Comparison of ENCODE assay signal across 8 mouse cellular contexts in genomic region chr10:85829085-85829853, GRCm38 (mm10). TPM values are rescaled to one million over a fixed set of nuclear protein-coding genes. Genes with fewer than 3 reads are reported as not detected.
DNase-seq lines count a peak whose midpoint lies in the region; ATAC-seq lines count a peak whose summit lies in the region.
"Not testable (repeated sequence)": the region's sequence is repeated elsewhere in the genome, so short reads cannot be mapped to it uniquely, and the experiment has no call there.

TSS of gene Pwp1 (plus strand) at chr10:85829494.

- peak within 1 kb of the TSS; percentile 85 for H3K9ac ChIP-seq in hindbrain, embryonic 14.5 days

- H3K27ac ChIP-seq in hindbrain, embryonic 14.5 days = peak within 1 kb of the TSS; percentile 82

- H3K9me3 ChIP-seq in hindbrain, embryonic 14.5 days (ENCODE audit: control insufficient read depth, low read length) = not testable (repeated sequence)

- H3K4me2 ChIP-seq in hindbrain, embryonic 14.5 days (replicated peaks) = peak within 1 kb of the TSS; percentile 95

- DNase-seq in WW6 (ENCODE audit: low read depth, low spot score) = peak; percentile 38
- peak; percentile 43 to 45 for DNase-seq in cerebellum, postnatal 36 days
- peak; percentile 15 to 36 for DNase-seq in frontal cortex, postnatal 36 days (ENCODE audit: low spot score in 2 of 2)
- peak; percentile 72 for DNase-seq in hindbrain, embryonic 14.5 days (ENCODE audit: low spot score)
- DNase-seq in layer of hippocampus, postnatal 36 days = peak; percentile 4 to 18
- peak; percentile 8 for DNase-seq in lung, postnatal 25 days (ENCODE audit: low spot score)
- peak; percentile 42 for DNase-seq in retina, embryonic 14.5 days (ENCODE audit: low spot score)
- DNase-seq in thymus, postnatal 36 days = peak; percentile 59 to 60

- ATAC-seq in hindbrain, embryonic 14.5 days (ENCODE audit: low FRiP score) = peak; percentile 98

- H3K4me3 ChIP-seq in hindbrain, embryonic 14.5 days (replicated peaks; ENCODE audit: low read length) = peak within 1 kb of the TSS; percentile 55

- H3K27me3 ChIP-seq in hindbrain, embryonic 14.5 days (ENCODE audit: control insufficient read depth, insufficient read depth, low read length) = not testable (repeated sequence)

- H3K36me3 ChIP-seq in hindbrain, embryonic 14.5 days (replicated peaks; ENCODE audit: control insufficient read depth, insufficient read depth) = not testable (repeated sequence)

- H3K4me1 ChIP-seq in hindbrain, embryonic 14.5 days (replicated peaks; ENCODE audit: control insufficient read depth, insufficient read depth, low read length) = not testable (repeated sequence)

- 1% methylated on average over 33 of the region's 49 CpGs for WGBS in hindbrain, embryonic 14.5 days

RNA-seq across cellular contexts. Expression of gene Pwp1, which starts in this region (rescaled TPM):
- polyA plus RNA-seq in hindbrain, embryonic 14.5 days (2014; fragmentation: Nextera tagmentation; extraction: Ambion mirVana) = 68.3 and 74.7 TPM in 2 replicates
- 10 to 100 TPM; 19.3 to 19.7 TPM for total RNA-seq in layer of hippocampus, postnatal 36 days (2021)

Comparison
In these comparisons a context has a peak if more than half of its experiments do, and no peak if none do; other contexts are left out.
1. Peak in every context shown above with its lines: DNase-seq, ATAC-seq, H3K4me3 ChIP-seq and H3K27ac ChIP-seq.
2. DNase-seq: peak in every context shown above with its lines; median percentile 72 in hindbrain, embryonic 14.5 days; 60 in thymus, postnatal 36 days; 44 in cerebellum, postnatal 36 days; 42 in retina, embryonic 14.5 days; 38 in WW6; 26 in frontal cortex, postnatal 36 days; 11 in layer of hippocampus, postnatal 36 days; 8 in lung, postnatal 25 days.